Mouse (Mus musculus) megakaryocyte, embryonic 14.5 days (primary cell): ENCODE measurements around the gene Ermp1.

Experiments used
- FLI1 ChIP-seq: IDR thresholded peaks from 2 replicates; pipeline ENCODE4 v1.6.1; 2012; ENCODE audit warnings: low read length, inconsistent platforms, mixed read lengths
- GATA1 ChIP-seq: IDR thresholded peaks from 3 replicates; pipeline ENCODE4 v1.6.1; 2012; ENCODE audit warnings: mixed read lengths, low read length, inconsistent platforms, borderline replicate concordance

- no peak for TF ChIP-seq GATA1
- TF ChIP-seq FLI1: no peak
These were observed 5.6 kb upstream of the Ermp1 start for GRCm38 (mm10) chr19:29653768-29654265.
